Mouse (Mus musculus) mouse trophoblast stem cell (cell line): ENCODE measurements around the gene Ptov1.

Experiments used
- in situ Hi-C, 2 experiments: fragments of 300-500 bp; cut with MseI, MboI; formaldehyde crosslinking; loops; 2 replicates in 1 of 2; 3 replicates in 1 of 2; pipeline ENCODE4 v1.15.1; 2025

Gene Ptov1

GRCm38 (mm10) chr7:44888256-44889105, 18.9 kb upstream of the Ptov1 start:
- in situ Hi-C loops = no loop called here

- in situ Hi-C loops = no loop called here
Measured at GRCm38 (mm10) chr7:44886964-44887363, 17.4 kb upstream of the Ptov1 start.

GRCm38 (mm10) chr7:44884637-44885036, 15.0 kb upstream of the Ptov1 start:
- in situ Hi-C loops = no loop called here

- in situ Hi-C loops = no loop called here
Measured at GRCm38 (mm10) chr7:44883036-44883435, 13.4 kb upstream of the Ptov1 start.

GRCm38 (mm10) chr7:44877833-44878232, 8.2 kb upstream of the Ptov1 start:
- in situ Hi-C loops = loop anchor here in 1 of 2 experiments (10.0 kb wide), 1 partner anchor 77 kb away; no protein-coding TSS in a partner anchor

- in situ Hi-C loops = loop anchor here in 1 of 2 experiments (10.0 kb wide), 1 partner anchor 83 kb away; no protein-coding TSS in a partner anchor
Measured at GRCm38 (mm10) chr7:44871774-44872173, 2.2 kb upstream of the Ptov1 start.

GRCm38 (mm10) chr7:44871181-44871580, 1.6 kb upstream of the Ptov1 start:
- in situ Hi-C loops = loop anchor here in 1 of 2 experiments (10.0 kb wide), 1 partner anchor 84 kb away; no protein-coding TSS in a partner anchor

GRCm38 (mm10) chr7:44870614-44871013, 1.0 kb upstream of the Ptov1 start:
- in situ Hi-C loops = loop anchor here in 1 of 2 experiments (10.0 kb wide), 1 partner anchor 84 kb away; no protein-coding TSS in a partner anchor

- in situ Hi-C loops = no loop called here
Measured at GRCm38 (mm10) chr7:44868919-44869696, 480 bp downstream of the Ptov1 start.

GRCm38 (mm10) chr7:44868465-44868864, 1.1 kb downstream of the Ptov1 start:
- in situ Hi-C loops = no loop called here

GRCm38 (mm10) chr7:44867802-44868201, 1.8 kb downstream of the Ptov1 start:
- in situ Hi-C loops = no loop called here

- in situ Hi-C loops = no loop called here
Measured at GRCm38 (mm10) chr7:44867010-44867702, 2.4 kb downstream of the Ptov1 start.

- in situ Hi-C loops = no loop called here
Measured at GRCm38 (mm10) chr7:44866276-44867009, 3.1 kb downstream of the Ptov1 start.

GRCm38 (mm10) chr7:44864595-44865542, 4.7 kb downstream of the Ptov1 start:
- in situ Hi-C loops = no loop called here

- in situ Hi-C loops = no loop called here
Measured at GRCm38 (mm10) chr7:44863982-44864494, 5.5 kb downstream of the Ptov1 start.

GRCm38 (mm10) chr7:44863210-44863609, 6.4 kb downstream of the Ptov1 start:
- in situ Hi-C loops = no loop called here

GRCm38 (mm10) chr7:44862434-44862833, 7.2 kb downstream of the Ptov1 start:
- in situ Hi-C loops = no loop called here

- in situ Hi-C loops = no loop called here
Measured at GRCm38 (mm10) chr7:44861429-44861816, 8.2 kb downstream of the Ptov1 start.

GRCm38 (mm10) chr7:44860576-44861428, 8.8 kb downstream of the Ptov1 start:
- in situ Hi-C loops = no loop called here
